Mouse (Mus musculus) kidney, adult 18-20 months (tissue): ENCODE results near the gene Gm42688.
A peak's percentile ranks its signal among the peaks of the same experiment; 100 is the strongest.

Experiments
- DNase-seq: peaks from one replicate; pipeline ENCODE4 v3.0.0; 2021

Gene Gm42688

GRCm38 (mm10) chr6:83086121-83087035 is 15.0 kb upstream of the Gm42688 start, which contains the start of gene Lbx2:
Lbx2 (plus strand) TSS chr6:83086367.
- DNase-seq: peak; percentile 13

DNA sequence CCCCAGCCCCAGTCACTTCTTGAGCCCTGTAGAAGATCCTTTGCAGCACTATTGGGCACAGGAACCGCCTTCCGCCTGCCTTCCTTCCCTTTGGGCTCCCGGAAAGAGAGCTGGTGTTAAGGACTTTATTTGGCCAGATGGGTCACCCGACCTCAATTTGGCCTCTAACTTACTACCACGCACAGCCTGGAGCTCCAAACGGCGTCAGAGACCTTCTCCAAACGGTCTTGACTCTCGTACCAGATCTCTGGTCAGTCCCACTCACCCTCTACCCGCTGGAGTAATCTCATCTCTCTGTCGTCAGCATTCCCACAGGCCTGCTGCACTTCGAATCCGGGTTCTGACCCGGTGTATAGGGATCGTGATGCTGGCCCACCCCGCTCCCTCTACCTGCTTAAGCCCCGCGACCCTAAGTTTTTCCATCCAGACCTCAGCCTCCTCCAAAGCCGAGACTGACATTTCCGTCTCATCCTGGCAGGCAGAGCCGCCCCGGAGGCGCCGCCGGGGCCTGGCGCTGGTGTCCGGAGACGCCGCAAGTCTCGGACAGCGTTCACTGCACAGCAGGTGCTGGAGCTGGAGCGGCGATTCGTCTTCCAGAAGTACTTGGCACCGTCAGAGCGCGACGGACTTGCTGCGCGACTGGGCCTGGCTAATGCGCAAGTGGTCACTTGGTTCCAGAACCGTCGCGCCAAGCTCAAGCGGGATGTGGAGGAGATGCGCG is 14.1 kb upstream of the Gm42688 start:
- DNase-seq: peak; percentile 52

DNA sequence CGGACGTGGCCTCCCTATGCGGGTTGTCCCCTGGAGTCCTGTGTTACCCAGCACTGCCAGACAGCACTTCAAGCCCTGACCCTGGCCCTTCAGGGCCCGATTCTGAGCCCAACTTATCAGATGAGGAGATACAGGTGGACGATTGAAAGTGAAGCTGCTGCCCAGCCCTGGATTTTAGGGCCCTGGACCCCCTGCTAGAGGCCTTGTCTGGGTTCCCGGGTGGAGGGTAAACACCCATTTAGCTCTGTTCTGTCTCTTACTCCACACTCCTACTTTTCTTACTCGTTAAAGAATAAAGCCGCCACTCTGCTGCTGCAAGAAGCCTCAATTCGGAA is 13.5 kb upstream of the Gm42688 start:
- no peak for DNase-seq

- peak; percentile 23 for DNase-seq
These were observed 8.8 kb upstream of the Gm42688 start for GRCm38 (mm10) chr6:83092416-83093127.

- no peak for DNase-seq
These were observed 5.4 kb upstream of the Gm42688 start for GRCm38 (mm10) chr6:83095968-83096367.

GRCm38 (mm10) chr6:83098411-83098810 is 3.0 kb upstream of the Gm42688 start:
- no peak for DNase-seq

DNA sequence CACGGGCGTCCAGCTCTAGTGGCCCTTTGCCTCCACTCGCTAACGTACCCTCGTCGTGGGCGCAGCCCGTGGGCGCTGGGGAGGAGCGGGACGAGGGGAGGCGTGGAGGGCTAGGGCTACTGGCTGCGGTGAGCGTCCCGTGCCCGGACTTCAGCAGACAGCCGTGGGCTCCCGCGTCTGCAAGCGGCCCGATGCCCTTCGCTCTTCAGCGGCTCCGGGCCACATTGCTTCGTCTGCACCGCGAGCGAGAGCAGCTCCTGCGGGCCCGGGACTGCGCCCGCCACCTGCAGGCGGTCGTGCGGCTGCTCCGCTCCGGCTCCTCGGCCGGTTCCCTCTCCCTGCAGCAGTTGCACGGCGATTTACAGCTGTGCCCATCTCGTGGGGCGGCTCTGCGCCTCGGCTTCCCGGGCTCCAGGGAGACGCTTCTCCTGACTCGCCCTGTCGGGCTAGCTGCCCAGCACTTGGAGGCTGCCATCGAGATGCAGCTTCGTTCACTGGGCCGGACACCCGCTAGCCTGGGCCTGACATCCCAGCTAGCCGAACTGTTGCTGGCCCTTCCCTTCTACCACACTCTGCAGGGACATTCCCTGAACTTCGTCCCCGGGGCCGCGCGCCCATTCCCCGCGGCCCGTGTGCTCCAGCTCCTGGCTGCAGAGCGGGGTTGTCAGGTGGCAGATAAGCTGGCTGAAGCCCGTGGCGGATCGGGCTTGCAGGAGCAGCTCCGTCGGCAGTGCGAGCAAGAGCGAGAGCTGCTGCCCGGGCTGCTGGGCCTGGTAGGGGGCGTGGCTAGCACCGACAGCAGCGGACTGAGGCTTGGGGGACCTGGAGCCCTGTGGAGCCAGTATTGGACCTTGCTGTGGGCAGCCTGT is 505 bp downstream of the Gm42688 start:
- DNase-seq: peak; percentile 77

- DNase-seq: no peak
These were observed 1.8 kb downstream of the Gm42688 start for GRCm38 (mm10) chr6:83103130-83103650.

DNA sequence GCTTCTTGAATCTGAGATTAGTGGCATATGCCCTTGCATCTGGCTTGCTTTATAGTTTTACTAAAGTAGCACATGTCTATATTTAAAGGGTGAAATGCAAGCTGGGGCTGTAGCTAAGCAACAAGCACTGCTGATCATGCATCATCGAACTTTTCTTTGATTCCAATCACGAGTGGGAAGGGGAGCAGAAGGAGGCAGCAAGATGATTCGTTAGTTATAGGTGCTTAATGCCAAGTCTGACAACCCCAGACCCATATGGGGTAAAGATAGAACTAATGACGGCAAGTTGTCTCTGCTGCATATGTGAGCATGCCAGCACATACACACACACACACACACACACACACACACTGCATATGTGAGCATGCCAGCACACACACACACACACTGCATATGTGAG is 2.7 kb downstream of the Gm42688 start:
- no peak for DNase-seq

DNA sequence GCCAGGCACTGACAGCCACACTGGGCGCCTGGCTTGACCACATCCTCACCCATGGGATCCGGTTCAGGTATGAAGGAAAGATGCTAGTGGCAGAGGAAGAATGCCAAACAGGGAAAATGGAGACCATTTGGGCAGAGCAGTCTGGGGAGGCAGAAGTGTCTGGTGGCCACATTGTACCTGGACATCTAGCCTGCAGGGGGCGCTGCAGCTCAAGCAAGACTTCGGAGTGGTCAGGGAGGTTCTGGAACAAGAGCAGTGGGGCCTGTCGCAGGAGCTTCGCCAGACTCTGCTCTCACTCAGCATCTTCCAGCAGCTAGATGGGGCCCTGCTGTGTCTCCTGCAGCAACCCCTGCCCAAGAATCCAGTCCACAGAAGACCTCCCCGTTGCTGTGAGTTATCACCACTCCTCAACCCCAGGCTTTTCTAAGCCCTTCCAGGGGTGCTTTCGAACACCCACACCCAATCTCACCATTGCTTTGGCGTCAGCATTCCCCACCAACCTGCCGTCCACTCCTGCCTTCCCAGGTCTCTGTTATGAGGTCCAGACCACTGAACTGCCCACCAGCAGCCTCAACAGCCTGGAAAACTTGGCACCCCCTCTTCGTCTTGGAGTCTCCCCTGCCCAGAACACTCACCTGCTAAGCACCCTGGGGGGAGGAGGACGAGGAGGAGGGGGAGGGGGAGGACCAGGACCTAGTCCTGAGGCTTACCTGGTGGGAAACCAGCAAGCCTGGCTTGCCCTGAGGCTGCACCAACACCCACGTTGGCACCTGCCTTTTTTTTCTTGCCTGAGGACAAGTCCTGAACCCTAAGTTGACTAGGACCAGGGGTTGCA is 6.4 kb downstream of the Gm42688 start:
- peak; percentile 81 for DNase-seq

DNA sequence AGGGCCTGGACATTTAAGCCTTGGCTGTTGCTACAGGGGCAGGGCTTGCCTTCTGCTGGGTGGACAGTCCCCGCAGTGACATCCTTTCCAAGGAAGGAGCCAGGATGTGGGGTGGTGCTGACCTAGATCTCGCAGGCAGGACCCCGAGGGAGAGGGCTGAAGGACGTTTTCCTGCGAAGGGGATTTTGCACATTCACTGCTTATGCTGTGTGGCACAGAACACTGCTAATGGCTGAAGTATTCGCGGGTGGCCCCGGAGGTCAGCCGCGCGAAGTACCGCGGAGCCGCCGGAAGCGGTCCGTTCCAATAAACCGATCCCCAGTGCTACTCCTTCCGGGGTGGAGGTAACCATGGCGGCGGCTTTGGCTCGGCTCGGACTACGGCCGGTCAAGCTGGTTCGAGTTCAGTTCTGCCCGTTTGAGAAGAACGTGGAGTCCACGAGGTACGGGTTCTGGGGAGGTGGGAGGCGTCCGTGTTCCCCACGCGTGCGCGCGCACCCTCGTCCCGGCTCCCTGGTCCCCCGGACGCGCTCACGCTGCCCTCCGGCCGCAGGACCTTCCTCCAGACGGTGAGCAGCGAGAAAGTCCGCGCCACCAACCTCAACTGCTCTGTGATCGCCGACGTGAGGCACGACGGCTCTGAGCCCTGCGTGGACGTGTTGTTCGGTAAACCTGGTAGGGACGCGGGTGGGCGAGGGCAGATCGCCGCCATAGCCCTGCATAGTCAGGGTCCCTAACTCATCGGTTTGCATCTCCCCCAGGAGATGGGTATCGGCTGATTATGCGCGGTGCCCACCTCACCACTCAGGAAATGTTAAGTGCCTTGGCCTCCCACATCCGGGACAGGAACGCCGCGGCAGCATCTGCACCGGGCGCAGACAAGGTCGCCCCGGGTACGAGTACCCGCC is 7.6 kb downstream of the Gm42688 start, which contains the start of gene Mrpl53:
Mrpl53 (plus strand) TSS at position 279 of the 907 bp plus-strand sequence.
- peak; percentile 88 for DNase-seq

DNA sequence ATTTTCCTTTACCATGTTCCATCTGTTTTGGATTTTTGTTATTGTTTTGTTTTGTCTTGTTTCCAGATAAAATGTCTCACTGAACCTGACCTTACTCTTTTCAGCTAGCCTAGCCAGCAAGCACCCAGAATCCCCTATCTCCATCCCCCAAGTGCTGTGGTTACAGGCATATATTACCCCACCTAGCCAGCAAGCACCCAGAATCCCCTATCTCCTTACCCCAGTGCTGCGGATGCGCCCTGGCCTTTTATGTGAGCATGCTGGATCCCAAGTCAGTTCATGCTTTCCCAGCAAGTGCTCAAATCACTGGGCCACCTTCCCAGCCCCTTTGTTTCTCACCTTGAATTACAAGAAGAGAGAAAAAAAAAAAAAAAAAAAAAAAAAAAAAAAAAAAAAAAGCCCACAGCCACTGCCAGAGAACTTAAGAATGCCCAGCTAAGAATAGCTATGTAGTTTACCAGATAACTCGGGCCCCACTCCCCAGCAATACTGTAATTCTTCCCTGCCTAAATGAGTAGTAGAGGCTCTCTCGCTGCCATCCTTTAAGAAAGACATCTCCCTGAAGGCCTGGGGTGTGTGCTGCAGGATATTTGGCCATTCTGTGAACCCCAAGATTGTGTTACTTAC is 10.2 kb downstream of the Gm42688 start:
- no peak for DNase-seq

- peak; percentile 95 for DNase-seq
These were observed 13.7 kb downstream of the Gm42688 start, which contains the start of gene Mogs for GRCm38 (mm10) chr6:83115011-83115671. Mogs (plus strand) TSS chr6:83115496.

- no peak for DNase-seq
These were observed 14.4 kb downstream of the Gm42688 start for GRCm38 (mm10) chr6:83115682-83116372.

DNA sequence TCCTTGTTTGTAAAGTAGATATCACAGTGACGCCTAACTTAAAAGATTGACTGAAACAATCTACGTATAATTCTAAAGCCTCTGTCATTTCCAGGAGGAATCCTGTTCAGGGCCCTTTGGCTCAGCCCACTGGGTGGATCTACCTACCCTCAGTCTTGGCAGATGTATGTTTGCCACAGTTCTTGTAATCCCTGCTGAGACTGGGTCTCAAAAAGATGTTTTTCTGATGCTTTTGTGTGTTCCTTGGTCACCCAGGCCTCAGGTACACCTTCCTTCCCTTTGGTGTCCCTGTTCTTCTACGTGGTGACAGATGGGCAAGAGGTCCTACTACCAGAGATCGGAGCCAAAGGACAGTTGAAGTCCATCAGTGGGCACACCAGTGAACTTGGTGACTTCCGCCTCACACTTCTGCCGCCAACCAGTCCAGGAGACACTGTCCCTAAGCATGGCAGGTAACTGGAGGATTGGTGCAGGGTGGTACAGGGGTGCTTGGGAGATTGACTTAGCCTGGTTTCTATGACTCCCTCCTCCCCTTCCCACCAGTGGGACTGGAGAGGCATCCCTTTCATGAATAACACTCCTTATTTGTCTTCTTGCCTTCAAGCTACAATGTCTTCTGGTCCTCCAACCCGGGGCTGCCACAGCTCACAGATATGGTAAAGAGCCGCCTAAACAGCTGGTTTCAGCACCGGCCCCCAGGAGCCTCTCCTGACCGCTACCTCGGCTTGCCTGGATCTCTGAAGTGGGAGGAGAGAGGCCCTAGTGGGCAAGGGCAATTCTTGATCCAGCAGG is 15.2 kb downstream of the Gm42688 start:
- no peak for DNase-seq

- no peak for DNase-seq
These were observed 15.7 kb downstream of the Gm42688 start for GRCm38 (mm10) chr6:83117165-83117438.

DNA sequence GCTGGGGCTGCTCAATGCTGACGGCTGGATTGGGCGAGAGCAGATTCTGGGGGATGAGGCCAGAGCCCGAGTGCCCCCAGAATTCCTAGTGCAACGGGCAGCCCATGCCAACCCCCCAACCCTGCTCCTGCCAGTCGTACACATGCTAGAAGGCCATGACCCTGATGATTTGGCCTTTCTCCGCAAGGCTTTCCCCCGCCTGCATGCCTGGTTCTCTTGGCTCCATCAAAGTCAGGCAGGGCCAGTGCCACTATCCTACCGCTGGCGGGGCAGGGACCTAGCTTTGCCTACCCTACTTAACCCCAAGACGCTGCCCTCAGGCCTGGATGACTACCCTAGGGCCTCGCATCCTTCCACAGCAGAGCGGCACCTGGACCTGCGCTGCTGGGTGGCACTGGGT is 16.2 kb downstream of the Gm42688 start:
- no peak for DNase-seq

- DNase-seq: no peak
These were observed 17.0 kb downstream of the Gm42688 start for GRCm38 (mm10) chr6:83118369-83118768.
